Mouse (Mus musculus) neutrophil, adult 83 days (primary cell): Measurements from ENCODE around the gene Arvcf. TPM values are rescaled to one million over a fixed set of nuclear protein-coding genes. Genes with fewer than 3 reads are reported as not detected.

Source experiments
- total RNA-seq, 2 experiments: library from RNA; stranded (reverse); gene quantifications; one replicate each; pipeline ENCODE4 v1.2.4; 2023

Gene Arvcf
- total RNA-seq, result 1 to 10 TPM; 6.7 to 7.6 TPM

GRCm38 (mm10) chr16:18347931-18348600 is at the start of gene Arvcf, which contains the start of gene Tango2:
TSS of gene Arvcf (plus strand) at chr16:18348182.
TSS of gene Tango2 (minus strand) at chr16:18348103.

DNA sequence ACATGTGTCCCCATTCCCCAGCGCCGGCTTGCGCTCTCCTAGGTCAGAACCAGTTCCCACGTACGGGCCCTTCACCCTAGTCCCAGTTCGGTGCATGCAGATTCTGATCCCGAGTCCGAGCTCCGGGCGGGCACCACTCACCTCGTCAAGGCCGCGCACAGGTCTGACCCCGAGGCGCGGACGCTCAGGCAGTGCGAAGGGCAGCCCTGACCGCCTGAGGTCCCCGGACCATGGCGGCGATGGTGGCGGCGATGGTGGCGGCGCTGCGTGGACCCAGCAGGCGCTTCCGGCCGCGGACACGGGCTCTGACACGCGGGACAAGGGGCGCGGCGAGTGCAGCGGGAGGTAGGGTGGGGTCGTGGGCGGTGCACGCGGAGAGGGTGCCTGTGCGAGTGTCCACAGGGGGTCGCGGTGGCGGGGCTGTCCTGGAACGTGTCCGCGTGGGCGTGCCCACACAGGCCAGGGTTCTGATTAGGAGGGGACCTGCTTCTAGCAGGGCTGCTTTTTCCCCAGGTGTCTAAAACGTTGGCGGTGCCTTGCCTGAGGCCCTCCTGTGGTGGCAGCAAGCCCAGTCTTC is 78.3 kb downstream of the Arvcf start, which contains the start of gene Txnrd2:
Gene Txnrd2, plus strand, starts transcription at position 170 of the 577 bp plus-strand sequence.

GRCm38 (mm10) chr16:18426802-18427280 is 78.9 kb downstream of the Arvcf start, which contains the start of gene Comt:
TSS of gene Comt (minus strand) at chr16:18426852.

Other genes starting within 250 kb of the Arvcf start
- under 1 TPM; 0.53 to 0.62 TPM for gene Rtn4r, start 220.5 kb upstream of the Arvcf start, total RNA-seq
- not detected for gene Ccdc188, start 130.3 kb upstream of the Arvcf start, total RNA-seq
- gene Zdhhc8, start 113.0 kb upstream of the Arvcf start, total RNA-seq, result 1 to 10 TPM; 3.3 to 4.4 TPM
- 10 to 100 TPM; 40.0 to 45.6 TPM for gene Trmt2a, start 99.5 kb upstream of the Arvcf start, total RNA-seq
- gene Ranbp1, start 99.5 kb upstream of the Arvcf start, total RNA-seq, result 10 to 100 TPM; 71.8 to 79.3 TPM
- not detected for gene Gm49776, start 89.9 kb upstream of the Arvcf start, total RNA-seq
- 10 to 100 TPM; 28.9 to 32.0 TPM for gene Dgcr8, start 58.9 kb upstream of the Arvcf start, total RNA-seq
- gene Tango2, start 79 bp upstream of the Arvcf start, total RNA-seq, result 10 to 100 TPM; 24.6 to 29.5 TPM
- 10 to 100 TPM; 12.7 to 17.6 TPM for gene Txnrd2, start 78.2 kb downstream of the Arvcf start, total RNA-seq
- 10 to 100 TPM; 34.6 to 39.1 TPM for gene Comt, start 78.7 kb downstream of the Arvcf start, total RNA-seq
- 1 to 10 TPM; 1.1 to 3.9 TPM for gene Gnb1l, start 150.5 kb downstream of the Arvcf start, total RNA-seq
- 1 to 10 TPM; 1.3 to 2.1 TPM for gene Rtl10, start 150.7 kb downstream of the Arvcf start, total RNA-seq
- not detected for gene Tbx1, start 242.5 kb downstream of the Arvcf start, total RNA-seq